Mouse (Mus musculus) thymus, adult 2 months (tissue): ENCODE results near the gene Ptprg.

Experiments
- CTCF ChIP-seq: fragments of 200-500 bp; IDR thresholded peaks from 2 replicates; pipeline ENCODE4 v1.5.1; 2012; ENCODE audit warnings: mild to moderate bottlenecking, control low read depth, low read length, moderate library complexity, borderline replicate concordance; ENCODE audit not compliant: control insufficient read depth, poor library complexity, insufficient read depth; ENCODE audit errors: extremely low read depth
- POLR2A ChIP-seq: fragments of 200-500 bp; IDR thresholded peaks from 2 replicates; pipeline ENCODE4 v1.6.1; 2012; ENCODE audit warnings: mild to moderate bottlenecking, low read length, control low read depth, moderate library complexity; ENCODE audit not compliant: control insufficient read depth, poor library complexity, insufficient read depth; ENCODE audit errors: extremely low read depth

DNA sequence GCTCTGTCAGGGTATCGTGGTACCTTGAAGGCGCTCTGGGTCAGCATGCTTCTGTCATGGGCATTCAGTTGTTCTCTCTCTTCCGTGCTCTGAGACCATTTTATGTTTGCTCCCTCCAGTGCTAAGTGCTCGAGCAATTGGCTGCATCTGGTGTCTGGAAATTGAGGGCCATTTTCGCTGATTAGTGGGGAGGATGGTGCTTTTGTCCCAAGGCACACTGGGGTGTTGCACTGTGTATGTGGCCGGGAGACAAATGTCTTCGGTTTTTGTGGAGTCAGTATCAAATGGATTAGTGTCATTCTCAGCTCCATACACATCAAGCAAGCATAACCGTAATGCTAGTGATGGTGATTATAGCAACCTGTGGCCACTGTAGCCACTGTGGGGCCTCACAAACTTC, 271.6 kb downstream of the Ptprg start:
- TF ChIP-seq CTCF (no peak), POLR2A (no peak)
